Mouse (Mus musculus) ES-Bruce4 (cell line): Measurements from ENCODE around the gene Cnn2. TPM values are rescaled to one million over a fixed set of nuclear protein-coding genes. Genes with fewer than 3 reads are reported as not detected.
"Not testable (repeated sequence)": the region's sequence is repeated elsewhere in the genome, so short reads cannot be mapped to it uniquely, and the experiment has no call there.

ENCODE experiments used
- H3K27ac ChIP-seq: 2 replicates; pipeline ENCODE4 v1.5.1; 2012; ENCODE audit warnings: low read length, inconsistent platforms; ENCODE audit not compliant: insufficient read depth
- H3K27me3 ChIP-seq: 2 replicates; pipeline ENCODE4 v1.6.1; 2012; ENCODE audit warnings: mild to moderate bottlenecking, low read length, inconsistent platforms; ENCODE audit not compliant: control insufficient read depth, poor library complexity, insufficient read depth, severe bottlenecking
- H3K36me3 ChIP-seq: 2 replicates; pipeline ENCODE4 v1.6.1; 2012; ENCODE audit warnings: inconsistent platforms, mild to moderate bottlenecking, low read length, moderate library complexity; ENCODE audit not compliant: control insufficient read depth, poor library complexity, insufficient read depth, severe bottlenecking
- H3K4me1 ChIP-seq: one replicate; pipeline ENCODE4 v1.8.1; 2011; ENCODE audit warnings: low read length; ENCODE audit not compliant: control insufficient read depth, insufficient read depth
- H3K4me3 ChIP-seq: 2 replicates; pipeline ENCODE4 v1.5.1; 2011; ENCODE audit warnings: low read depth, mild to moderate bottlenecking, low read length
- H3K9ac ChIP-seq: 2 replicates; pipeline ENCODE4 v1.6.1; 2012; ENCODE audit warnings: low read depth, mild to moderate bottlenecking, inconsistent platforms; ENCODE audit not compliant: poor library complexity, severe bottlenecking
- H3K9me3 ChIP-seq: replicated peaks from 2 replicates; pipeline ENCODE4 v1.6.1; 2012; ENCODE audit warnings: mild to moderate bottlenecking, low read length, inconsistent platforms; ENCODE audit not compliant: control insufficient read depth, poor library complexity, insufficient read depth, severe bottlenecking
- CTCF ChIP-seq: IDR thresholded peaks from one replicate; pipeline ENCODE4 v1.8.1; 2011; ENCODE audit warnings: low read depth, low read length
- EP300 ChIP-seq: IDR thresholded peaks from 2 replicates; pipeline ENCODE4 v1.6.1; 2011; ENCODE audit warnings: low read depth, low read length; ENCODE audit not compliant: insufficient read depth
- POLR2A ChIP-seq: IDR thresholded peaks from one replicate; pipeline ENCODE4 v1.8.1; 2011; ENCODE audit warnings: low read length; ENCODE audit not compliant: insufficient read depth
- polyA plus RNA-seq: library from polyadenylated mRNA; stranded (reverse); fragments of >200 nt; gene quantifications from 2 replicates; pipeline ENCODE4 v1.2.4, GENCODE M21; 2011; ENCODE audit warnings: low read depth; ENCODE audit not compliant: missing spikeins, insufficient read depth, insufficient read length

The Cnn2 gene
- polyA plus RNA-seq, 1 experiment = 156 TPM

DNA sequence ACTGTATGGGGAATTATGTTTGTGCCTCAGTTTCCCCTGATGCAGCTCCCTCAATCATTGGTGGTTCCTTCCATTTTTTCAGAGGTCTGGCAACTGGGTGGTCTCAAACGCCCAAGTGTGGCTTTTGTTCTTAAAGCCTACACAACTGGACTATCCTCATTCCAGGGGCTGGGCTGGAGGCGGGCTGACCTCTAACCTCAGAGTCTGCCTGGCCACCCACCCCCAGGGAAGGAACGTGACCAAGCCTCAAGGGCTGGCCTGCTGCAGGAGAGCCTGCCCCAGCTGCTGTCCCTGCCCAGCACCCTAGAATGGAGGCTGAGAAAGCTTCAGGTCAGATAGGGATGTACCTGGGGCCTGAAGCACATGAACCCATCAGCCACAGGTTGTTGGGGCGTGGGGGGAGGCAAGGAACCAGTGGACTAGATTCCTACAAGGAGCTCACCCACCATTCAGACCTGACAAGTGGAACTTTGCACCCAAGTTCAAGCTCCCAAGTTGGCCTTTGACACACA, 31.7 kb upstream of the Cnn2 start:
- Histone ChIP-seq H3K36me3 (peaks cover 4% of the 10 kb centered on the region), H3K27me3 (no peaks in the 10 kb centered on the region), H3K4me1 (peaks cover 16% of the 10 kb centered on the region), H3K27ac (peak overlapping the region; percentile 76; the same call in 1 of the 2 replicates), H3K9ac (no peak overlapping the region), H3K4me3 (no peak overlapping the region), H3K9me3 (no peaks in the 10 kb centered on the region)
- TF ChIP-seq EP300 (peak; percentile 79), POLR2A (no peak), CTCF (no peak)

DNA sequence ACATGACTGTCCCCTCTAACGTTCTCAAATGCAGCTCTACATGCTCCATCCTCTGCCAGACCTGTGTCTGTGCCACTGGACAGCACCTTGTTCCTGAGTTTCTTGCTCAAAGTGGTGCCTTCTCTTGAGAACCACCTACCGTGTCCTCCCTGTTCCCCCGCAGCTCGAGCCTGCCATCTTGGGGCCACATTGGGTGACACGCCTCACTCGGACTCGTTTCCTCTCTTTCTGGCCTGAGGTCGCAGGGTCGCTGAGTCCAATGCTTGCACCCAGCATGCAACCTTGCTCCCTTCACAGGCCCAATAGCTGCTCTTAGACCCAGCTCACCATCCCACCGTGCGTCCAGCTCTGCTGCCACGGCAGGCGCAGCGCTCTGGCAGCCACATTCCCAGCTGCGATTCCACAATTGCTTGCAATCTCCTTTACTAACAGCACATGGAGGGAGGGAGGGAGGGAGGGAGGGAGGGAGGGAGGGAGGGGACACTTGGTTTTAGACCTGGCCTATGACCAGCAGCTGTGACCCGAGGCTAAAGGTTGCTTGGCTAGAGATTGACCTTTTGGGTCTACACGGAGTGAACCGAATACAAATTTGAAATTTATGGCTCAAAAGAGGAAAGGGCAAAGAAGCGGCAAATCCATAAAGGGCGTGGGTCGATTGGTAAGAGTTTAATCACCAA, 30.1 kb upstream of the Cnn2 start:
- Histone ChIP-seq H3K9ac (0 out of 2 replicates have a peak overlapping the region, but pooled peaks have one; percentile 7), H3K9me3 (no peaks in the 10 kb centered on the region), H3K27me3 (no peaks in the 10 kb centered on the region), H3K36me3 (peaks cover 13% of the 10 kb centered on the region), H3K27ac (no peak overlapping the region), H3K4me3 (peak overlapping the region; percentile 57), H3K4me1 (peaks cover 16% of the 10 kb centered on the region)
- TF ChIP-seq POLR2A (no peak), EP300 (peak; percentile 50; the same call in 1 of the 2 replicates), CTCF (peak; percentile 98)

DNA sequence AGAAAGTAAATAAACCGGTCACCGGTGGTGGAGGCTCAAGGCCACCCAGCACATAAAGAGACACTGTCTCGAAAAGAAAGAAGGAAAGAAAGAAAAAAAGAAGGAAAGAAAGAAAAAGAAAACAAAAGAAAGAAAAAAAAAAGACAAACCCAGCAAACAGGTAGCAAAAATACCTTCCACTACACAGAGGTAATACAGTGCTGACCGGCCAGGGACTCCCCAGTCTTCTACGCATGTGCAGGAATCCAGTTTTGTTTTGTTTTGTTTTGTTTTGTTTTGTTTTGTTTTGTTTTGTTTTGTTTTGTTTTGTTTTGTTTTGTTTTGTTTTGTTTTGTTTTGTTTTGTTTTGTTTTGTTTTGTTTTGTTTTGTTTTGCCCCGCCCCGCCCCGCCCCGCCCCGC, 29.0 kb upstream of the Cnn2 start:
- not testable (repeated sequence) for H3K27ac ChIP-seq, H3K9me3 ChIP-seq, H3K9ac ChIP-seq, H3K27me3 ChIP-seq, H3K4me3 ChIP-seq
- Histone ChIP-seq H3K4me1 (peaks cover 16% of the 10 kb centered on the region), H3K36me3 (peaks cover 21% of the 10 kb centered on the region)

DNA sequence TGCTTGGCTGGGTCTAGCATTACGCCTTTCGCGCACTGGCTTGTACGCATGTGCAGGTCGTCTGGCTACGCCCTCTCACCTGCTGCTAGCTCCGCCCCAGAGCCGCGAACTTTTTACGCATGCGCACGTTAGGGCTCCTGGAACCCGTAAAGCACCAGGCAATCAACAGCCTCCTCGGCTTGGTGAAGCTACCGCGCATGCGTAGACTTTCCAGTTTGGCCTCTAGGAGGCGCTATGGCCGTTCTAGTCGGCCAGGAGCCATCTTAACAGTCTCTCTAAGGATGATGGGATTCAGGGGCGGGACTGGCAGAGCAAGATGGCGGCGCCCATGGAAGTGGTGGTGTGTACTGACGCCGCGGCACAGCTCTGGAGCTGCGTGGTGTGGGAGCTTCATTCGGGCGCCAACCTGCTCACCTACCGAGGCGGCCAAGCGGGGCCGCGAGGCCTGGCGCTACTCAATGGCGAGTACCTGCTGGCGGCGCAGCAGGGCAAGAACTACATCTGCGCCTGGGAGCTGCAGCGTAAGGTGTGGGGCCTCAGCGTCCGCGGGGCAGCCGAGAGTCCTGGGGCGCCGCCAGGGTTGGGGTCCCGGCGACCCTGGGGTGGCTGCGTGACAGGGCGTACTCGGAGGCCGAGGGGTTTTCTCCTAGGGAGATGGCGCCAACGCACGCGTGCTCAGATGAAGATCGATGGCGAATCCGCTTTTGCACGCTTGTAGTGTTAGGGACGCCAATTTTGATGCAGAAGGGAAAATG, 28.4 kb upstream of the Cnn2 start, which contains the start of gene Wdr18:
Gene Wdr18 (plus strand): TSS at position 306 of the 755 bp plus-strand sequence.
- no peaks in the 10 kb centered on the region for H3K27me3 ChIP-seq
- H3K27ac ChIP-seq = no peak within 1 kb of the TSS
- H3K9ac ChIP-seq = peak within 1 kb of the TSS; percentile 75
- TF ChIP-seq POLR2A (peak; percentile 31), EP300 (no peak), CTCF (peak; percentile 96)
- peaks cover 26% of the 10 kb centered on the region for H3K36me3 ChIP-seq
- H3K4me3 ChIP-seq = peak within 1 kb of the TSS; percentile 84
- H3K9me3 ChIP-seq = no peaks in the 10 kb centered on the region
- H3K4me1 ChIP-seq = peaks cover 15% of the 10 kb centered on the region

DNA sequence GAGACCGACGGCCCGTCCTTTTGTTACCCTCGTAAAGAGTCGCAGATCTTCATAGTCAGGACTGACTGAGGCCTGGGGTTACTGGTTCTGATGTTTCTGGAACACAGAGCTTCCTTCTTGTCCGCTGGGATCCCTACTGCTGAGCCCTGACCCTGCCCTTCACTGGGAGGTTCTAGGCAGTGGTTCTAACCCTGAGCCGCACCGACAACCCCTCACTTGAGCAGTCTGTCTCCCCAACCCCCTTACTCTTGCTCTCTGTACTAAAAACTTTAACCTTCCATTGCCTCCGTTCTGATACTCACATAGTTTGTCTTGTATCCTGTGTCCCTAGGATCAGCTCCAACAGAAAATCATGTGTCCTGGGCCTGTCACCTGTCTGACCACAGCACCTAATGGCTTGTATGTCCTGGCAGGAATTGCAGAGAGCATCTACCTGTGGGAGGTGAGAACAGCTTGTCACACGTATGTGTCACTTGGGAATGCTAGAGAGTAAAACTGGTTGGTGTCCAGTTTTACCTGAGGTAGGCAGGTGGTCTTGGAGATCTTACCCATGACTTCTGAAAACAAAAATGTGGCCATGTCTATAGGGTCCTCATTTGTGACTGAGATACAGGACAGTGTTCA, 27.6 kb upstream of the Cnn2 start:
- no peak overlapping the region for H3K27ac ChIP-seq
- no peak for TF ChIP-seq EP300
- TF ChIP-seq CTCF = no peak
- no peak for TF ChIP-seq POLR2A
- H3K4me1 ChIP-seq = peaks cover 9% of the 10 kb centered on the region

DNA sequence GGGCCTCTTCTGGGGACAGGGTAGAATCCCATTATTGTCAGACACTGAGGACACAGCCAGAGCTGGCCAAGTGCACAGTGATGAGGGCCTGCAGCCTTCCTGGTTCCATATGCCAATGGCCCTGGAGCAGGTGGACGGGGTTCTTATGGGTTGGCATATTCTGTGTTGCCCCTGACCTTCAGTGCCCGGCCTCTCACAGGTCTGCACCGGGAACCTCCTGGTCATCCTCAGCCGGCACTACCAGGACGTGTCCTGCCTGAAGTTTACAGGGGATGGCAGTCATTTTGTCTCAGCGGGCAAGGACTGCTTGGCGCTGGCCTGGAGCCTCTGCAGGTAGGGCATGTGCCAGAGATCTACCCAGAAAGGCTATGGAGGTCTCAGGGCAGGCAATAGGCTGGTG, 23.7 kb upstream of the Cnn2 start:
- TF ChIP-seq POLR2A (no peak), EP300 (no peak), CTCF (no peak)
- Histone ChIP-seq H3K9me3 (no peaks in the 10 kb centered on the region), H3K9ac (no peak overlapping the region), H3K36me3 (peaks cover 37% of the 10 kb centered on the region), H3K27ac (no peak overlapping the region), H3K4me3 (no peak overlapping the region), H3K27me3 (no peaks in the 10 kb centered on the region), H3K4me1 (no peaks in the 10 kb centered on the region)

More for the DNA sequence above, 27.6 kb upstream of the Cnn2 start:
- peaks cover 28% of the 10 kb centered on the region for H3K36me3 ChIP-seq
- H3K27me3 ChIP-seq = no peaks in the 10 kb centered on the region
- peak overlapping the region; percentile 84 for H3K4me3 ChIP-seq
- H3K9ac ChIP-seq = peak overlapping the region; percentile 75
- H3K9me3 ChIP-seq = no peaks in the 10 kb centered on the region
